ENCODE assay signal across 10 mouse cellular contexts in genomic region chr10:25432938-25433337, GRCm38 (mm10).
DNase-seq lines count a peak whose midpoint lies in the region; ATAC-seq lines count a peak whose summit lies in the region.
"Had no signal": no experiment of that assay in that cellular context is flagged by ENCODE, and none has a peak within 500 bp of the region (broad histone marks: within the 10 kb centered on the region; RNA-seq: fewer than 3 reads in every experiment).

No protein-coding gene starts in this region.

- no peaks in the 10 kb centered on the region for H3K36me3 ChIP-seq in kidney, embryonic 15.5 days
- H3K36me3 ChIP-seq in intestine, embryonic 14.5 days (ENCODE audit: control insufficient read depth, insufficient read depth, low read length): no peaks in the 10 kb centered on the region

- H3K9me3 ChIP-seq in kidney, embryonic 15.5 days (replicated peaks): no peaks in the 10 kb centered on the region
- no peaks in the 10 kb centered on the region for H3K9me3 ChIP-seq in intestine, embryonic 14.5 days (ENCODE audit: control insufficient read depth, low read length)

- DNase-seq in kidney, adult 9 months: no peak
- DNase-seq in A20 (ENCODE audit: low read depth, low spot score): peak; percentile 87
- peak; percentile 64 for DNase-seq in NIH3T3 (ENCODE audit: low read depth)
- DNase-seq in intestine, embryonic 14.5 days (ENCODE audit: low spot score): no peak
- DNase-seq in spleen, postnatal 36 days (ENCODE audit: low spot score in 2 of 2): no peak
- no peak for DNase-seq in thymus, postnatal 10 days (ENCODE audit: low spot score in 2 of 2)
- no peak for DNase-seq in embryo, embryonic 11 days
- DNase-seq: cerebellum, postnatal 36 days; right cerebral cortex, postnatal 25 days had no signal

- H3K27ac ChIP-seq in kidney, embryonic 15.5 days: peak overlapping the region; percentile 45
- 0 out of 2 replicates have a peak overlapping the region, but pooled peaks have one; percentile 2 for H3K27ac ChIP-seq in intestine, embryonic 14.5 days (ENCODE audit: low read depth)

- H3K4me1 ChIP-seq in kidney, embryonic 15.5 days: peaks cover 36% of the 10 kb centered on the region
- peaks cover 43% of the 10 kb centered on the region for H3K4me1 ChIP-seq in intestine, embryonic 14.5 days (replicated peaks; ENCODE audit: control insufficient read depth, insufficient read depth, low read length)

- H3K4me2 ChIP-seq in kidney, embryonic 15.5 days: no peak overlapping the region
- H3K4me2 ChIP-seq in intestine, embryonic 14.5 days (ENCODE audit: low read length): peak overlapping the region; percentile 34

- H3K9ac ChIP-seq in kidney, embryonic 15.5 days: no peak overlapping the region
- no peak overlapping the region for H3K9ac ChIP-seq in intestine, embryonic 14.5 days (ENCODE audit: low read length)

- H3K27me3 ChIP-seq in kidney, embryonic 15.5 days: no peaks in the 10 kb centered on the region
- no peaks in the 10 kb centered on the region for H3K27me3 ChIP-seq in intestine, embryonic 14.5 days (replicated peaks; ENCODE audit: control insufficient read depth, insufficient read depth, low read length)

- no peak for ATAC-seq in kidney, embryonic 15.5 days (replicated peaks; ENCODE audit: low FRiP score)
- no peak for ATAC-seq in intestine, embryonic 14.5 days (replicated peaks; ENCODE audit: low FRiP score, low TSS enrichment, low read depth)

- H3K4me3 ChIP-seq in kidney, embryonic 15.5 days (replicated peaks): no peak overlapping the region
- no peak overlapping the region for H3K4me3 ChIP-seq in intestine, embryonic 14.5 days (ENCODE audit: low read depth, low read length)

- 62% methylated on average over 5 of the region's 5 CpGs for WGBS in kidney, embryonic 15.5 days
- WGBS in intestine, embryonic 14.5 days: 31% methylated on average over 5 of the region's 5 CpGs

Comparison
In these comparisons a context has a peak if more than half of its experiments do, and no peak if none do; other contexts are left out.
1. DNase-seq: peak in A20 (single experiment) and NIH3T3 (single experiment); none in kidney, adult 9 months (single experiment), intestine, embryonic 14.5 days (single experiment), spleen, postnatal 36 days (0 of 2), thymus, postnatal 10 days (0 of 2) and embryo, embryonic 11 days (single experiment).